Mouse (Mus musculus) C2C12 (cell line): ENCODE results near the gene Olfr548-ps1.

ENCODE experiments used
- MAX ChIP-seq: IDR thresholded peaks from one replicate; pipeline ENCODE4 v1.6.1; 2011; ENCODE audit warnings: mild to moderate bottlenecking, control low read depth
- USF1 ChIP-seq: IDR thresholded peaks from one replicate; pipeline ENCODE4 v1.6.1; 2011; ENCODE audit warnings: low read depth, mild to moderate bottlenecking, control low read depth, moderate library complexity

DNA sequence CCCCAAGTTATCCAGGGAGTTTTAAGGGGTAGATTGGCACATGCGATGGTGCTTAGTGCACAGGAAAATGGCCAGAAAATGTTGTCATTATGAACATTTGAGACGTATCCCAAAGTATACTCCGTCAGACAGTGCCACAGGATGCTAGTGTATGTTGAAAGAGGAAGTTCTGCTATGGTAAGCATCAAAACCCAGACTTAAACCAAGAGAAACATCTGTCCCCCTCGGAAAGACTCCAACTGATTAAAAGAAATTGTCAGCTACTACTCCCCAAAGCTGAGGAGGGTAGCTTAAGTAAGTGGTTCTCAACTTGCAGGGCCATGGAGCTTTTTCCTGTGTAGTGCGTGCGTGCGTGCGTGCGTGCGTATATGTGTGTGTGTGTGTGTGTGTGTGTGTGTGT, 28.8 kb upstream of the Olfr548-ps1 start:
- TF ChIP-seq USF1 (no peak), MAX (no peak)
